Mouse (Mus musculus) MEL (cell line): ENCODE results near the gene Pde6d. TPM values are rescaled to one million over a fixed set of nuclear protein-coding genes. Genes with fewer than 3 reads are reported as not detected.
A peak's percentile ranks its signal among the peaks of the same experiment; 100 is the strongest.

Experiments used
- DNase-seq: peaks from one replicate; pipeline ENCODE4 v3.0.0; 2011; ENCODE audit warnings: low read depth, low spot score
- H3K27ac ChIP-seq: 2 replicates; pipeline ENCODE4 v1.5.1; 2012; ENCODE audit warnings: low read depth, mild to moderate bottlenecking, control low read depth, low read length, moderate library complexity; ENCODE audit not compliant: control insufficient read depth
- H3K27me3 ChIP-seq, 2 experiments: fragments of 150-350 bp in 1 of 2; sonication (generic) in 1 of 2; 2 replicates each; pipeline ENCODE4 v1.6.1; 2012; ENCODE audit warnings: low read length in 2 of 2, mild to moderate bottlenecking in 2 of 2, improper control_type of control experiment in 1 of 2, moderate library complexity in 1 of 2; ENCODE audit not compliant: insufficient read depth in 2 of 2, control insufficient read depth in 1 of 2
- H3K36me3 ChIP-seq, 2 experiments: 2 replicates each; pipeline ENCODE4 v1.6.1; 2012 to 2014; ENCODE audit warnings: low read length in 2 of 2, improper control_type of control experiment in 1 of 2, inconsistent platforms in 1 of 2, mild to moderate bottlenecking in 1 of 2; ENCODE audit not compliant: insufficient read depth in 2 of 2, control insufficient read depth in 1 of 2
- H3K4me1 ChIP-seq, 2 experiments: fragments of 150-350 bp in 1 of 2; sonication (generic) in 1 of 2; 2 replicates each; pipeline ENCODE4 v1.6.1; 2012; ENCODE audit warnings: low read length in 2 of 2, improper control_type of control experiment in 1 of 2, mild to moderate bottlenecking in 1 of 2; ENCODE audit not compliant: insufficient read depth in 2 of 2, control insufficient read depth in 1 of 2
- H3K4me3 ChIP-seq, 2 experiments: fragments of 150-350 bp in 1 of 2; sonication (generic) in 1 of 2; 2 replicates each; pipeline ENCODE4 v1.5.1; 2012; ENCODE audit warnings: low read depth in 2 of 2, low read length in 2 of 2, mild to moderate bottlenecking in 2 of 2, moderate library complexity in 2 of 2, control low read depth in 1 of 2, improper control_type of control experiment in 1 of 2; ENCODE audit not compliant: control insufficient read depth in 1 of 2, insufficient read depth in 1 of 2
- H3K79me2 ChIP-seq: 2 replicates; pipeline ENCODE4 v1.6.1; 2012; ENCODE audit warnings: mild to moderate bottlenecking, low read length, moderate library complexity; ENCODE audit not compliant: control insufficient read depth, poor library complexity, insufficient read depth
- H3K9ac ChIP-seq: 2 replicates; pipeline ENCODE4 v1.6.1; 2012; ENCODE audit warnings: low read depth, mild to moderate bottlenecking, control low read depth, low read length, moderate library complexity; ENCODE audit not compliant: control insufficient read depth, poor library complexity, severe bottlenecking
- H3K9me3 ChIP-seq: fragments of 150-350 bp; sonication (generic); replicated peaks from 2 replicates; pipeline ENCODE4 v1.6.1; 2012; ENCODE audit warnings: mild to moderate bottlenecking, low read length, improper control_type of control experiment, moderate library complexity; ENCODE audit not compliant: insufficient read depth
- BHLHE40 ChIP-seq: IDR thresholded peaks from 2 replicates; pipeline ENCODE4 v1.6.1; 2012; ENCODE audit warnings: low read depth, mild to moderate bottlenecking, inconsistent platforms, low read length, improper control_type of control experiment, borderline replicate concordance
- CHD2 ChIP-seq: IDR thresholded peaks from 2 replicates; pipeline ENCODE4 v1.6.1; 2011; ENCODE audit warnings: low read length, improper control_type of control experiment
- E2F4 ChIP-seq: IDR thresholded peaks from 2 replicates; pipeline ENCODE4 v1.6.1; 2011; ENCODE audit warnings: low read depth, low read length, improper control_type of control experiment, borderline replicate concordance
- ELF1 ChIP-seq: IDR thresholded peaks from 2 replicates; pipeline ENCODE4 v1.6.1; 2014; ENCODE audit warnings: low read depth, mild to moderate bottlenecking, inconsistent platforms, low read length, improper control_type of control experiment, moderate library complexity
- EP300 ChIP-seq, 2 experiments: IDR thresholded peaks; 2 replicates each; pipeline ENCODE4 v1.6.1; 2011; ENCODE audit warnings: improper control_type of control experiment in 2 of 2, low read length in 2 of 2, low read depth in 1 of 2, mild to moderate bottlenecking in 1 of 2
- ETS1 ChIP-seq: IDR thresholded peaks from 2 replicates; pipeline ENCODE4 v1.6.1; 2012; ENCODE audit warnings: low read depth, mild to moderate bottlenecking, inconsistent platforms, low read length, improper control_type of control experiment, moderate library complexity
- GATA1 ChIP-seq: IDR thresholded peaks from 2 replicates; pipeline ENCODE4 v1.6.1; 2011; ENCODE audit warnings: low read depth, low read length, improper control_type of control experiment
- JUND ChIP-seq: IDR thresholded peaks from 2 replicates; pipeline ENCODE4 v1.6.1; 2011; ENCODE audit warnings: low read depth, mild to moderate bottlenecking, improper control_type of control experiment, low read length
- KAT2A ChIP-seq: conservative IDR thresholded peaks from 2 replicates; pipeline ENCODE4 v1.6.1; 2012; ENCODE audit warnings: low read depth, low read length, improper control_type of control experiment, inconsistent platforms
- MXI1 ChIP-seq: IDR thresholded peaks from 2 replicates; pipeline ENCODE4 v1.6.1; 2011; ENCODE audit warnings: mild to moderate bottlenecking, low read depth, low read length, improper control_type of control experiment
- MYB ChIP-seq: IDR thresholded peaks from 2 replicates; pipeline ENCODE4 v1.6.1; 2011; ENCODE audit warnings: mild to moderate bottlenecking, low read depth, low read length, improper control_type of control experiment
- NELFE ChIP-seq: IDR thresholded peaks from 2 replicates; pipeline ENCODE4 v1.6.1; 2011; ENCODE audit warnings: low read depth, low read length, improper control_type of control experiment
- RAD21 ChIP-seq: IDR thresholded peaks from 2 replicates; pipeline ENCODE4 v1.6.1; 2011; ENCODE audit warnings: mild to moderate bottlenecking, low read depth, low read length, improper control_type of control experiment
- RCOR1 ChIP-seq: IDR thresholded peaks from 2 replicates; pipeline ENCODE4 v1.6.1; 2012; ENCODE audit warnings: low read depth, mild to moderate bottlenecking, inconsistent platforms, low read length, improper control_type of control experiment
- SIN3A ChIP-seq: IDR thresholded peaks from 2 replicates; pipeline ENCODE4 v1.6.1; 2012; ENCODE audit warnings: low read length, improper control_type of control experiment, inconsistent platforms
- TAL1 ChIP-seq: IDR thresholded peaks from 2 replicates; pipeline ENCODE4 v1.6.1; 2012; ENCODE audit warnings: mild to moderate bottlenecking, inconsistent platforms, low read length, moderate library complexity, mixed read lengths
- TCF12 ChIP-seq: IDR thresholded peaks from 2 replicates; pipeline ENCODE4 v1.6.1; 2014; ENCODE audit warnings: low read depth, mild to moderate bottlenecking, inconsistent platforms, low read length, improper control_type of control experiment, moderate library complexity
- USF1 ChIP-seq: IDR thresholded peaks from 2 replicates; pipeline ENCODE4 v1.6.1; 2014; ENCODE audit warnings: low read depth, mild to moderate bottlenecking, inconsistent platforms, low read length, improper control_type of control experiment, moderate library complexity
- ZKSCAN1 ChIP-seq: IDR thresholded peaks from 2 replicates; pipeline ENCODE4 v1.6.1; 2012; ENCODE audit warnings: low read depth, mild to moderate bottlenecking, inconsistent platforms, low read length, improper control_type of control experiment, moderate library complexity
- ZNF384 ChIP-seq: IDR thresholded peaks from 2 replicates; pipeline ENCODE4 v1.6.1; 2012; ENCODE audit warnings: low read depth, mild to moderate bottlenecking, inconsistent platforms, low read length, improper control_type of control experiment
- polyA plus RNA-seq, 2 experiments: library from polyadenylated mRNA; stranded (reverse) in 1 of 2; unstranded in 1 of 2; fragments of >175 nt in 1 of 2; fragments of >200 nt in 1 of 2; gene quantifications; 2 replicates each; pipeline versions ENCODE4 v1.2.1 to v1.2.4; 2012; ENCODE audit warnings: low replicate concordance in 2 of 2, low read depth in 1 of 2; ENCODE audit not compliant: insufficient read length in 2 of 2, insufficient read depth in 1 of 2, missing spikeins in 1 of 2
- total RNA-seq: library from RNA; depleted of rRNA; stranded (reverse); fragments of 300-350 nt; gene quantifications from 2 replicates; pipeline ENCODE4 v1.2.3, GENCODE M21; 2012

The Pde6d gene
- total and polyA plus RNA-seq, 3 experiments = 13.4 to 79.9 TPM; not detected in 1

DNA sequence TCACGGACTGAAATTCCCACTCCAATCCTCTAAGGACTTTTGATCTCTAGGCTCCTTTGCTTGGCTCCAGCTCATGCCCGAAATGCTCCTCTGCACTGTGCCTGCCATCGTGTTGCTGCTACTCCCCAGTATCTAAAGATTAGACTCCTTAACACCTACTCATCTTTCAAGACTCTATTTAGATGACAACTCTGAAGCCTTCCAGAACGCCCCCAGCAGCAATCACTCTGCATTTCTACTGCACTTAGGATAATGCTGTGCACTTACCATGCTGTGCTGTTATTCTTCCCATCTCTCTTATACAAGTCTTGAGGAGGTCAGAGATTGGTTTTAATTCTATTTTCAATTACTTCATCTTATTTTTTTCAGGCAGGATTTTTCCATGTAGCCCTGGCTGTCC lies 10.5 kb downstream of the Pde6d start:
- peaks cover 4 to 43% of the 10 kb centered on the region in 2 experiments for H3K36me3 ChIP-seq
- peaks cover 21 to 50% of the 10 kb centered on the region in 2 experiments for H3K4me1 ChIP-seq
- TF ChIP-seq NELFE (peak; percentile 19; the same call in 1 of the 2 replicates), ZKSCAN1 (no peak)
- TF ChIP-seq, all 39 proteins: peak for 1
- Histone ChIP-seq H3K9me3 (no peaks in the 10 kb centered on the region), H3K27me3 (no peaks in the 10 kb centered on the region), H3K9ac (peak overlapping the region; percentile 55), H3K27ac (peak overlapping the region; percentile 92), H3K4me3 (peak overlapping the region in 1 of 2 experiments; percentile 2; a peak in 1 of 4 replicates), H3K79me2 (no peaks in the 10 kb centered on the region; the same call in none of the 2 replicates)
- DNase-seq = peak; percentile 48

DNA sequence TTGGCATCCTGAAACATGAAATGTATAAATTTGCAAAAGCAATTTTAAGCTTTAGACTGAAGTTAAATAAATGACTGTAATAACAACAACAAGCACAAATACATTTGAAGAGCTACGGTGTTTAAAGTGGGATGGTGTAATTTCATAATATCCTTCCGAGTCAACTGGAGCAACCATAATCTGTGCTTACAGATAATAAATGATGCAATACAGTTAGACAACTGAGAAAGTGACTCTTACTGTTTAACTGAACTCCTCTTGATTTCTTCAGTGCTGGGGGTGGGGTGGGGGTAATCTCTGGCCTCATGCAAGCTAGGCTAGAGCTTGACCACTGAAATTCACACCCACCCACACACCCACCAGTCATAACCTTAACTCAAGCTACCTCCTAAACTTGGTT lies 11.0 kb downstream of the Pde6d start:
- Histone ChIP-seq H3K36me3 (peaks cover 4 to 47% of the 10 kb centered on the region in 2 experiments), H3K27ac (peak overlapping the region; percentile 99), H3K79me2 (no peaks in the 10 kb centered on the region; the same call in none of the 2 replicates), H3K9ac (peak overlapping the region; percentile 59), H3K4me1 (peaks cover 23 to 53% of the 10 kb centered on the region in 2 experiments), H3K9me3 (no peaks in the 10 kb centered on the region), H3K4me3 (peak overlapping the region in 1 of 2 experiments; percentile 17; a peak in 1 of 4 replicates), H3K27me3 (no peaks in the 10 kb centered on the region)
- peak; percentile 74 for DNase-seq
- peak; percentile 87 for TF ChIP-seq TCF12
- no peak for TF ChIP-seq BHLHE40
- TF ChIP-seq RAD21 = no peak
- TF ChIP-seq TAL1 = 0 out of 2 replicates have a peak, but pooled peaks have one; percentile 15
- TF ChIP-seq SIN3A = peak; percentile 61
- peak; percentile 79 for TF ChIP-seq ETS1
- TF ChIP-seq GATA1 = peak; percentile 75; the same call in 1 of the 2 replicates
- peak; percentile 52; the same call in 1 of the 2 replicates for TF ChIP-seq KAT2A
- no peak for TF ChIP-seq ELF1
- TF ChIP-seq MYB = peak; percentile 97
- TF ChIP-seq E2F4 = no peak
- peak; percentile 72; the same call in 1 of the 2 replicates for TF ChIP-seq RCOR1
- peak; percentile 87 to 96 for TF ChIP-seq EP300 (IDR thresholded peaks at IDR 0.05; ENCODE audit: low read depth in 1 of 2, low read length in 2 of 2)
- TF ChIP-seq MXI1 = no peak; the same call in 1 of the 2 replicates
- TF ChIP-seq USF1 = no peak
- no peak for TF ChIP-seq ZNF384
- no peak for TF ChIP-seq CHD2
- no peak for TF ChIP-seq JUND
